Mouse (Mus musculus) kidney, embryonic 16.5 days (tissue): ENCODE results near the gene Ispd. TPM values are rescaled to one million over a fixed set of nuclear protein-coding genes. Genes with fewer than 3 reads are reported as not detected.

Source experiments
- ATAC-seq: fragments of 200-750 bp; cut with Nextera tagmentation; 2 replicates; pipeline ENCODE4 v1.8.0; 2017; ENCODE audit warnings: moderate TSS enrichment; ENCODE audit not compliant: low FRiP score, low TSS enrichment
- H3K27ac ChIP-seq: fragments of 300-500 bp; sonication (generic); 2 replicates; pipeline ENCODE4 v1.5.1; 2014; ENCODE audit warnings: low read length
- H3K27me3 ChIP-seq: fragments of 300-500 bp; sonication (generic); 2 replicates; pipeline ENCODE4 v1.6.1; 2014; ENCODE audit warnings: low read length, control low read depth, mixed read lengths; ENCODE audit not compliant: insufficient read depth
- H3K36me3 ChIP-seq: fragments of 300-500 bp; sonication (generic); 2 replicates; pipeline ENCODE4 v1.6.1; 2014; ENCODE audit warnings: low read length, control low read depth, mixed read lengths; ENCODE audit not compliant: insufficient read depth
- H3K4me1 ChIP-seq: fragments of 300-500 bp; sonication (generic); 2 replicates; pipeline ENCODE4 v1.6.1; 2014; ENCODE audit warnings: low read length, control low read depth, mixed read lengths; ENCODE audit not compliant: insufficient read depth
- H3K4me2 ChIP-seq: fragments of 300-500 bp; sonication (generic); replicated peaks from 2 replicates; pipeline ENCODE4 v1.6.1; 2014; ENCODE audit warnings: low read depth, low read length
- H3K4me3 ChIP-seq: fragments of 300-500 bp; sonication (generic); 2 replicates; pipeline ENCODE4 v1.5.1; 2014; ENCODE audit warnings: mild to moderate bottlenecking, low read length
- H3K9ac ChIP-seq: fragments of 300-500 bp; sonication (generic); replicated peaks from 2 replicates; pipeline ENCODE4 v1.6.1; 2014; ENCODE audit warnings: low read length
- H3K9me3 ChIP-seq: fragments of 300-500 bp; sonication (generic); 2 replicates; pipeline ENCODE4 v1.6.1; 2016; ENCODE audit warnings: low read length, control low read depth
- WGBS: fragments of 180-500 bp; shearing (Covaris S2); extraction: QIAGEN DNeasy Blood & Tissue Kit; methylation state at CpG from one replicate; pipeline ENCODE4 v1.1.7; 2014; 5-methylcytosine and 5-hydroxymethylcytosine counted together
- polyA plus RNA-seq: library from polyadenylated mRNA; unstranded; fragments of >200 nt; fragmentation: Nextera tagmentation; extraction: Ambion mirVana; gene quantifications from 2 replicates; pipeline ENCODE4 v1.2.1, GENCODE M21; 2015

The Ispd gene
- polyA plus RNA-seq, 1 experiment from 2014 or later = 17.2 TPM

- Histone ChIP-seq H3K4me2 (no peak overlapping the region), H3K9me3 (no peaks in the 10 kb centered on the region), H3K9ac (no peak overlapping the region), H3K27ac (peak overlapping the region; percentile 61; the same call in 1 of the 2 replicates), H3K4me1 (no peaks in the 10 kb centered on the region), H3K4me3 (no peak overlapping the region), H3K27me3 (no peaks in the 10 kb centered on the region), H3K36me3 (no peaks in the 10 kb centered on the region)
- peak; percentile 82 for ATAC-seq
- 64% methylated on average over 2 of the region's 2 CpGs for WGBS
Observed at GRCm38 (mm10) chr12:36597539-36598250, 216.4 kb downstream of the Ispd start.

DNA sequence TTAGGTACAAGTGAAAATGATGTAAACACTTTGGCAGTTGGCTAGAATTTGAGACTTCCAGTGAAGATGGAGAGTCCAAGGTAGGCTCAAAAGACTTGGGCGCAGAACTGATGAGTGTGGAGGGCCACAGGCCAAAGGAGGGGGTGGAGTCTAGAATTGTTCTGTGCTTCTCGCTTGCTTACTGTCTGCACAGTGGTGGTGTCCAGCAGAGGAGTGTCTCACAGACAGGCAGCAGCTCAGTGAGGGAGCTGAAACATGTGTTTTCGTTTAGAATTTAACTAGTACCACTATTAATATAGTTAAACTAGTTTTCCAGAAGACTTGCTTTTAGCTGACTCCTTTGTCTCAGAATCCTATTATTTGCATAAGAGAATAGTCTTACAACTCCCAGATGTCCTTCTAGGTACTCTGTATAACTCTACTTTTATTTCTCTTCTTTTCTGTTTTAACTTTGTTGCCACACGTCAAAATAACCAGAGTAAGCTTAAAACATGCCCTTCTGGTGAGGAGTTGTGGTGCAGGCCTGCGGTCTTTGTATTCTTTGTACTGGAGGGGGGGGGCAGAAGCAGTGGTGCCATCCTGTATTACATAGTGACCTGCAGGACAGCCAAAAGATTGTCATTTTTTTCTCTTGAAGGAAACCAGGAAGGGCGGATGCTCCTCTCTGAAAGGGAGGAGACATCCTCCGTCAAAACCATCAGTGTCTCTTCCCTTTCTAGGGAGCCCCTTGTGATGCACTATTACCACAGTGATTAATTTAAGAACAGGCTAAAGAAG, 240.9 kb downstream of the Ispd start:
- H3K9ac ChIP-seq = no peak overlapping the region
- H3K4me2 ChIP-seq = no peak overlapping the region
- peak; percentile 97 for ATAC-seq
- H3K27ac ChIP-seq = peak overlapping the region; percentile 63
- H3K4me3 ChIP-seq = no peak overlapping the region
- WGBS = 66% methylated on average over 7 of the region's 7 CpGs
- H3K4me1 ChIP-seq = no peaks in the 10 kb centered on the region
- H3K9me3 ChIP-seq = no peaks in the 10 kb centered on the region
- no peaks in the 10 kb centered on the region for H3K27me3 ChIP-seq
- no peaks in the 10 kb centered on the region for H3K36me3 ChIP-seq

DNA sequence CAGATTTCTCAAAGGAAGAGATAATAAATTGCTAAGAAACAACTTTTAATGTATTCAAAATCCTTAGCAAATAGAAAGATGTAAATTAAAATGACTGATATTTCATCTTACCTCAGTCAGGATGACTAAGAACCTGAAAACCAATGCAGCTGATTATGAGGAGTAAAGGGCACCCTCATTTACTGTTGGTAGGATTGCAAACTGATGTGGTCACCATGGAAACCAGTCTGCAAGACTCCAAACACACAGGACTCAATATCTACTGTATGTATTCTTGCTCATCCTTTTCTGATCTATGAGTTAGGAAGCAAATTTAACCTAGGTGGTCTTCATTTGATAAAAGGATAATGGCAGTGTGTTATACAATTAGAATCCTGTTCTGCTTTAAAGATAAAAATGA, 246.0 kb downstream of the Ispd start:
- Histone ChIP-seq H3K9ac (no peak overlapping the region), H3K4me1 (no peaks in the 10 kb centered on the region), H3K4me2 (no peak overlapping the region), H3K27ac (no peak overlapping the region), H3K27me3 (no peaks in the 10 kb centered on the region), H3K4me3 (no peak overlapping the region), H3K36me3 (no peaks in the 10 kb centered on the region), H3K9me3 (no peaks in the 10 kb centered on the region)
- no peak for ATAC-seq

DNA sequence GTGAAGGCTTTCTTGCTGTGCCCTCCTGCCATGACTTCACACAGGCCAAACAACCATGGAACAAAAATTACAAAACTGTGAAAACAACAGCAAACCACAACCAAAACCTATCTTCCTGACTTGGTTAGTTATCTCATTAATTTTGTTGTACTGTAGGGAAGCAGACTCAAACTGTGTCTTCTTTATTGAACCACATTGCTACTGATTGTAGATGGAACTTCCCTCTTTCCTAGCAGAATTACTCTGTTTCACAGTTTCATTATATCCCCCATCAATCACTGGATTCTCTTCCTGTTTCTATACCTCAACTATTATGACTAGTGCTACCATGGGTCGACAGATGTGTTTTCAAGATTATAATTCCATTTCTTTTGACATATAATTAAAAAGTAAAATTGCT, 251.2 kb downstream of the Ispd start:
- no peaks in the 10 kb centered on the region for H3K4me1 ChIP-seq
- no peak overlapping the region for H3K27ac ChIP-seq
- no peaks in the 10 kb centered on the region for H3K9me3 ChIP-seq
- ATAC-seq = no peak
- H3K9ac ChIP-seq = no peak overlapping the region
- 89% methylated on average over 1 of the region's 1 CpGs for WGBS
- no peaks in the 10 kb centered on the region for H3K27me3 ChIP-seq
- no peaks in the 10 kb centered on the region for H3K36me3 ChIP-seq
- H3K4me2 ChIP-seq = no peak overlapping the region
- no peak overlapping the region for H3K4me3 ChIP-seq

GRCm38 (mm10) chr12:36647514-36647913, 266.3 kb downstream of the Ispd start:
- ATAC-seq = no peak
- no peaks in the 10 kb centered on the region for H3K36me3 ChIP-seq
- H3K9ac ChIP-seq = no peak overlapping the region
- H3K9me3 ChIP-seq = no peaks in the 10 kb centered on the region
- H3K27me3 ChIP-seq = no peaks in the 10 kb centered on the region
- H3K27ac ChIP-seq = no peak overlapping the region
- H3K4me3 ChIP-seq = no peak overlapping the region
- WGBS = 82% methylated on average over 4 of the region's 4 CpGs
- H3K4me2 ChIP-seq = no peak overlapping the region
- H3K4me1 ChIP-seq = no peaks in the 10 kb centered on the region

- Histone ChIP-seq H3K4me3 (no peak overlapping the region), H3K36me3 (no peaks in the 10 kb centered on the region), H3K27me3 (no peaks in the 10 kb centered on the region), H3K9me3 (no peaks in the 10 kb centered on the region), H3K27ac (no peak overlapping the region), H3K4me2 (no peak overlapping the region), H3K4me1 (peaks cover 4% of the 10 kb centered on the region), H3K9ac (no peak overlapping the region)
- WGBS = 68% methylated on average over 7 of the region's 7 CpGs
- no peak for ATAC-seq
Observed at GRCm38 (mm10) chr12:36662496-36662895, 281.2 kb downstream of the Ispd start.

DNA sequence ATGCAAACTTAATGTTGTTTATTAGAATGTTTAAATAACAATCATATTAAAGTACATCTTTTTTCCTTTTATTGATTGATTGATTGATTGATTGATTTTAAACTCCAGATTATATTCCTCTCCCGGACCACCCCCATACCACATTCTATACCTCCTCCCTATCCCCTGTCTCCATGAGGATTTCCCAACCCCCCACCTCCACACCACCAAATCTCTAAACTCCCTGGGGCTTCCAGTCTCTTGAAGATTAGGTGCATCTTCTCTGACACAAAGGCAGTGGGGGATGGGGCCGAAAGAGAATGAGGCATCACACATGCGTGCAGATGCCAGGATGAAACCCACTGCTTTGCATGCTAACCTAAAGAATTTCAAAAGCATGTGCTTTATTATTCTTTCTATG, 283.5 kb downstream of the Ispd start:
- Histone ChIP-seq H3K27me3 (no peaks in the 10 kb centered on the region), H3K4me2 (no peak overlapping the region), H3K4me1 (peaks cover 4% of the 10 kb centered on the region), H3K36me3 (no peaks in the 10 kb centered on the region), H3K4me3 (no peak overlapping the region), H3K9ac (no peak overlapping the region), H3K27ac (no peak overlapping the region), H3K9me3 (no peaks in the 10 kb centered on the region)
- no peak for ATAC-seq
- 89% methylated on average over 3 of the region's 3 CpGs for WGBS

DNA sequence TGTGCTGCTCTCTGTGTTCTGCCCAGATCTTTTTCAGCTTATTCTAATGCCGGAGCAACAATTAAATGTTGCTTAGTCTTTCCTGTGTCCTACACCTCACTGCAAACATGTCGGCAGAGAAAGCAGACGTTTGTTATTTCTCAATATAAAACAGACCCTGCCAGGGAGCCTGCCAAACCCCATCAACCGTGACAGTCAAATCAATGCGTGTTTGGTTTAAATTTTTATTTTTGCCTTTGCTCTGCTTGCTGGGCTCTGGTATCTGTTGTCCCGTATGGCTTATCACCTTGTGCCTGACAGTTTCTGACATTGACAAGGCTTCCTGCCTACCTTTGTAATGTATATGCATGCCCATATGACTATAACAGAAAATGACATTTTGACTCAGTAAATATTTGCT, 285.5 kb downstream of the Ispd start:
- Histone ChIP-seq H3K9me3 (no peaks in the 10 kb centered on the region), H3K27ac (no peak overlapping the region), H3K4me2 (no peak overlapping the region), H3K9ac (no peak overlapping the region), H3K27me3 (no peaks in the 10 kb centered on the region), H3K4me1 (peaks cover 16% of the 10 kb centered on the region), H3K4me3 (no peak overlapping the region), H3K36me3 (no peaks in the 10 kb centered on the region)
- WGBS = 25% methylated on average over 6 of the region's 6 CpGs
- no peak for ATAC-seq

- H3K4me3 ChIP-seq = no peak overlapping the region
- H3K4me1 ChIP-seq = peaks cover 18% of the 10 kb centered on the region
- H3K36me3 ChIP-seq = no peaks in the 10 kb centered on the region
- 0 out of 2 replicates have a peak overlapping the region, but pooled peaks have one; percentile 21 for H3K4me2 ChIP-seq
- no peaks in the 10 kb centered on the region for H3K27me3 ChIP-seq
- peak; percentile 70 for ATAC-seq
- no peaks in the 10 kb centered on the region for H3K9me3 ChIP-seq
- no peak overlapping the region for H3K9ac ChIP-seq
- 77% methylated on average over 5 of the region's 5 CpGs for WGBS
- no peak overlapping the region for H3K27ac ChIP-seq
Observed at GRCm38 (mm10) chr12:36670164-36670908, 289.1 kb downstream of the Ispd start.
